Mouse (Mus musculus): ENCODE data around the gene Eif4a3. TPM values are rescaled to one million over a fixed set of nuclear protein-coding genes. Genes with fewer than 3 reads are reported as not detected.

The Eif4a3 gene
- polyA plus RNA-seq (2015; fragmentation: Illumina TruSeq; extraction: RNeasy Lipid Tissue Mini Kit (QIAGEN cat#74804); ENCODE audit: insufficient read depth, low replicate concordance) = 157 TPM

GRCm38 (mm10) chr11:119299391-119300245 is at the start of gene Eif4a3:
Gene Eif4a3, minus strand, starts transcription at chr11:119300089.

GRCm38 (mm10) chr11:119307658-119307867 is 7.7 kb upstream of the Eif4a3 start, which contains the start of gene Card14:
Gene Card14, plus strand, starts transcription at chr11:119307768.

GRCm38 (mm10) chr11:119267768-119268556 is 31.9 kb downstream of the Eif4a3 start, which contains the start of gene Gaa:
Gene Gaa, plus strand, starts transcription at chr11:119267887.

Other genes with a start within 250 kb of the Eif4a3 start
- gene Cbx4, start 213.9 kb downstream of the Eif4a3 start, polyA plus RNA-seq (2015; fragmentation: Illumina TruSeq; extraction: RNeasy Lipid Tissue Mini Kit (QIAGEN cat#74804); ENCODE audit: insufficient read depth, low replicate concordance) = 7.3 TPM
- gene Tbc1d16, start 71.6 kb downstream of the Eif4a3 start, polyA plus RNA-seq (2015; fragmentation: Illumina TruSeq; extraction: RNeasy Lipid Tissue Mini Kit (QIAGEN cat#74804); ENCODE audit: insufficient read depth, low replicate concordance) = 3.3 TPM
- 0.43 TPM for gene Ccdc40, start 71.5 kb downstream of the Eif4a3 start, polyA plus RNA-seq (2015; fragmentation: Illumina TruSeq; extraction: RNeasy Lipid Tissue Mini Kit (QIAGEN cat#74804); ENCODE audit: insufficient read depth, low replicate concordance)
- 8.7 TPM for gene Gaa, start 32.2 kb downstream of the Eif4a3 start, polyA plus RNA-seq (2015; fragmentation: Illumina TruSeq; extraction: RNeasy Lipid Tissue Mini Kit (QIAGEN cat#74804); ENCODE audit: insufficient read depth, low replicate concordance)
- gene Card14, start 7.7 kb upstream of the Eif4a3 start, polyA plus RNA-seq (2015; fragmentation: Illumina TruSeq; extraction: RNeasy Lipid Tissue Mini Kit (QIAGEN cat#74804); ENCODE audit: insufficient read depth, low replicate concordance) = not detected
- 12.0 TPM for gene Sgsh, start 55.4 kb upstream of the Eif4a3 start, polyA plus RNA-seq (2015; fragmentation: Illumina TruSeq; extraction: RNeasy Lipid Tissue Mini Kit (QIAGEN cat#74804); ENCODE audit: insufficient read depth, low replicate concordance)
- 12.1 TPM for gene Slc26a11, start 55.5 kb upstream of the Eif4a3 start, polyA plus RNA-seq (2015; fragmentation: Illumina TruSeq; extraction: RNeasy Lipid Tissue Mini Kit (QIAGEN cat#74804); ENCODE audit: insufficient read depth, low replicate concordance)
- gene Rnf213, start 93.0 kb upstream of the Eif4a3 start, polyA plus RNA-seq (2015; fragmentation: Illumina TruSeq; extraction: RNeasy Lipid Tissue Mini Kit (QIAGEN cat#74804); ENCODE audit: insufficient read depth, low replicate concordance) = 182 TPM
- gene Endov, start 191.3 kb upstream of the Eif4a3 start, polyA plus RNA-seq (2015; fragmentation: Illumina TruSeq; extraction: RNeasy Lipid Tissue Mini Kit (QIAGEN cat#74804); ENCODE audit: insufficient read depth, low replicate concordance) = 7.0 TPM
- 0.06 TPM for gene Nptx1, start 247.7 kb upstream of the Eif4a3 start, polyA plus RNA-seq (2015; fragmentation: Illumina TruSeq; extraction: RNeasy Lipid Tissue Mini Kit (QIAGEN cat#74804); ENCODE audit: insufficient read depth, low replicate concordance)